Mouse (Mus musculus) embryo, embryonic 11.5 days (tissue): Measurements from ENCODE around the gene Flt3l.
A peak's percentile ranks its signal among the peaks of the same experiment; 100 is the strongest.
"Not testable (repeated sequence)": the region's sequence is repeated elsewhere in the genome, so short reads cannot be mapped to it uniquely, and the experiment has no call there.

Source experiments
- DNase-seq: peaks from one replicate; pipeline ENCODE4 v3.0.0-alpha.2; 2012; ENCODE audit warnings: low read depth, low spot score

Flt3l gene

GRCm38 (mm10) chr7:45098541-45099240, 37.5 kb downstream of the Flt3l start:
- no peak for DNase-seq

- DNase-seq, result no peak
Observed at GRCm38 (mm10) chr7:45097479-45097878, 38.8 kb downstream of the Flt3l start.

GRCm38 (mm10) chr7:45095965-45096364, 40.3 kb downstream of the Flt3l start:
- DNase-seq, result not testable (repeated sequence)

GRCm38 (mm10) chr7:45095367-45095766, 40.9 kb downstream of the Flt3l start:
- no peak for DNase-seq

- DNase-seq, result no peak
Observed at GRCm38 (mm10) chr7:45094121-45094520, 42.1 kb downstream of the Flt3l start.

GRCm38 (mm10) chr7:45093516-45093905, 42.7 kb downstream of the Flt3l start:
- DNase-seq, result no peak

GRCm38 (mm10) chr7:45092828-45093515, 43.3 kb downstream of the Flt3l start:
- DNase-seq, result no peak

GRCm38 (mm10) chr7:45092048-45092447, 44.2 kb downstream of the Flt3l start, which contains the start of gene Rcn3:
Gene Rcn3 (minus strand): TSS chr7:45092221.
- DNase-seq, result peak; percentile 90

GRCm38 (mm10) chr7:45091001-45091990, 44.9 kb downstream of the Flt3l start:
- DNase-seq, result no peak

- no peak for DNase-seq
Observed at GRCm38 (mm10) chr7:45090251-45090977, 45.8 kb downstream of the Flt3l start.

- DNase-seq, result no peak
Observed at GRCm38 (mm10) chr7:45088597-45088996, 47.6 kb downstream of the Flt3l start.

- no peak for DNase-seq
Observed at GRCm38 (mm10) chr7:45086084-45086483, 50.1 kb downstream of the Flt3l start.

- DNase-seq, result no peak
Observed at GRCm38 (mm10) chr7:45083300-45083890, 52.8 kb downstream of the Flt3l start.

GRCm38 (mm10) chr7:45082401-45083299, 53.6 kb downstream of the Flt3l start:
- DNase-seq, result no peak

- no peak for DNase-seq
Observed at GRCm38 (mm10) chr7:45081016-45081415, 55.2 kb downstream of the Flt3l start.

- peak; percentile 84 for DNase-seq
Observed at GRCm38 (mm10) chr7:45079856-45080255, 56.4 kb downstream of the Flt3l start.
